Mouse (Mus musculus) 3134 (cell line): Measurements from ENCODE around the gene Efcab2.

Experiments used
- DNase-seq: peaks from one replicate; pipeline ENCODE4 v3.0.0-alpha.2; 2011; ENCODE audit warnings: low spot score; ENCODE audit not compliant: insufficient read length; ENCODE audit errors: extremely low read depth

Efcab2 gene

DNA sequence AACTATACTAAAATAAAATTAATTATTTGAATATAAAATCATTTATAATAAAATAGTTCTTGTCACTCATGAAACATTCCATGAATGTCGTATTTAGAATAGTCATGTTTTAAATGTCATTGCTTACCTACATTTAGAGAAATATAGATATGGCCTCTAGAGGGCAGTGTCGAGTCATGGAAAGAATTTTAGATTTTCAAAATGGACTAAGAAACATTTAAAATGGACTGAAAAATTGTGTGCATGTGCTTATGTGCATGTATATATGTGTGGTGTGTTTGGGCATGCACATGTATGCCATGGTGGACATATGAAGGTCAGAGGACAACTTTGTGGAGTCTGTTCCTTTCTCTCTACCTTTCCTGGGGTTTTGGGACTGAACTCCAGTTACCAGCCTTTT lies 62.4 kb downstream of the Efcab2 start:
- no peak for DNase-seq

DNA sequence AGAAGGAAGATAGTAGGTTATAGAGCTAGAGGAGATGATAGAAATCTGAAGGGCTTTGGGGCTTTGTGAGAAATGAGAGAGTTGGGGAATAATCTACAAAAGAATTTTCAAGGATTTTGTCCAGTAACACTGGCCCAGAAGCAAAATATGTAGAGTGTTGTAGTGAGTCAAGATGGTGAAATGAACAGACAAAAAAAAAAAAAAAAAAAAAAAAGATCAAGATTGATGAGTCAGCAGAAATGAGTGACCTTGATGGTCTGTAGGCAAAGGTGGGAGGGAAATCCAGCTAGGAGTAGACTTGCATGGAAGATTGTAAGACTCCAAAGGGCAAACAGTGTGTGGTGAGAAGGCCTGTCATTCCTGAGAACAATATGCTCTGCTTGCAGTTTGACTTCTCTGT lies 78.0 kb downstream of the Efcab2 start:
- no peak for DNase-seq

DNA sequence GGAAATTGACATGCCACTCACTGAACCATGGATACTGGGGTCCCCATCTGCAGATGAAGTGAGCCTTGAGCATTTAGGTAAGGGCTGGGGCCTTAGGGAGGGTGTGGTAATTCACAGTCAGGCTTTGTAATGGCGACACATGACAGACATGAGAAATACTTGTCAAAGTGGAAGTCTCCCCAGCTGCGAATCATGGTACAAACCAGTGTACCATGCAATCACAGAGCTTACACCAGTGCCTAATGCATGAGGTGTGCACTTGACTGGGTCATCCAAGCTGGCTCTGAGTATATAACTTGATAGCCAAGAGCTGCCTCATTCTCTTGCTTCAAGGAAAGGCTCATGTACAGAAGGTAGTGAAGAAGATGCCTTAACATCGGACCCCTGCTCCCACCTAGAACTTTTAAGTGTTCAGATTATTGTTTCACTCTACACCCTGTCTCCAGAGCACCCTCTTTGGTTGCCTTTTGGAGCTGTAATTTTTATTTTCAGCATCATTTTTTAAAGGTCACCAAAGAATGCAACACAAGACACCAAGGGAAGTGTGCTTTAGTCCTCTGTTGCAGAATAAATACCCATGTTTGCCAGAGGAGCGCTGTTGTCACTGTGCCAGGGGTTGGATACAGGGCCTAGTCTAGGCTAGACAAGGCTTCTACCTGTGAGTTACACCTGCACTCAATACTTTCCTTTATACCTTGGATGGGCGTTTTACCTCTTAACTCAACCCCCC lies 79.4 kb downstream of the Efcab2 start:
- DNase-seq, result no peak

DNA sequence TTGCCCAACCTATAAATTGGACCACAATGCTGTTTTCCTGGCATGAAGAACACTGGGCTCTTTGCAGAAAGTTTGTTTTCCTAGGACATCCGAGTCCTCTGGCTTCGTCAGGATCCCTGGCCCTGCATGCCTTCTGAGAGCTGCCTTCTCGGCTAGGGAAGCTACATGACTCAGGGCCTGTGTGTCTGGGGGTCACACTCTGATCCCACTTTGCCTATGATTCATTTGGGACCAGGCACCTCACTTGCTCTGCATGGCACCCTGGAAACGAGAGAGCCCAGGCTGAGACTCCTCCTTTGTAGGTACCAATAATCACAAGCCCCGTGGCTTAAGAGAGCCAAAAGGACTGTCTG lies 80.0 kb downstream of the Efcab2 start:
- no peak for DNase-seq

DNA sequence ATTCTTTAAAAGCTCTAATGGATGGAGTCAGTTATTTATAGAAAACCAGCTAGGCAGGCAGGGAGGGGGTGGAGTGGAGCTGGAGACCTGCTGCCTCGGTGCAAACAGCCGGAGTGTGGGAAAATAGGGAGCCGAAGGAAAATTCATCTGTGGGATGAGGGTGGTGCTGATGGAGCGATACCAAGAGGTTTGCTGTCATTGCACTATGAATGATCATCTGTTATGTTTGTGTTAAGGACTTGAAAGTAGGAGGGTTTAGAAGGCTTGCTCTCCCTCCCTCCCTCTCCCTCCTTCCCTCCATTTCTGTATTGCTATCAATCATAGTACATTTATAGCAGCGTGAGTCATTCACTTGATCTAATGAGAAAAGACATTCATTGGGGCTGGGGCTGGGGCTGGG lies 80.9 kb downstream of the Efcab2 start:
- DNase-seq, result no peak

DNA sequence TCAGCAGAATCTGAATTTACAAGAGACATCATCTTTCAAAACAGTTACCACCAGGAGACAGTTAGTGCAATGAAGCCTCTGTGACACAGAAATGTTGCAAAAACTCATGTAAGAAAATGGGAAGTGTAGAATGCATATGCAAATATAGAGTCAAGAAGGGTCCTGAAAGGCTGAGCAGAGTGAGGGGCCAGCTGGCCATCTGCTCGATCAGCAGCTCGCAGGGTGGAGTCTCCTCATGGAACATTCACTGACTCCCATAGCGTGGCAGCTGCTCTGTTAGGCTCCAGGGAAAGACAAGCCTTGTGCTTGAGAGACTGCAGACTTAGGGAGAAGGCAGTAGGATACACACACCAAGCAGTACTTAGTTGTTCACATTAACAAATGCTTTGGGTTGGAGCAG lies 83.2 kb downstream of the Efcab2 start:
- no peak for DNase-seq

DNA sequence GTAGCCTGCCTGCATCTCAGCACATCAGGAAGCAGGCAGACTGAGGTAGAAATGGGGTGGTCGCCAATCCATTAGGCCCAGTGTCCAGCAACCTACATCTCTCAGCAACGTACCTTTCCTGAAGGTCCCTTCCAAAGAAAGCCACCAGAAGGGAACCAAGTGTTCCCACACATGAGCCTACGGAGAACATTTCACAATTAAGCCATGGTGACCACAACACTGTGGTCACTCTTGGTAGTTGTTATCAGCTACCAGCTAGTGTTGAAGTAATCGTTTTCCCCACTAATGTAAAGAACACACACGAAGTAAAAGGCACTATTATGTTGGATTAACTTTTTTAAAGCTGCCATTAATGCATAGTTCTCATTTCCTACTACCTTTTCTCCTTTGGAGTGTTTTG lies 85.8 kb downstream of the Efcab2 start:
- DNase-seq, result no peak

DNA sequence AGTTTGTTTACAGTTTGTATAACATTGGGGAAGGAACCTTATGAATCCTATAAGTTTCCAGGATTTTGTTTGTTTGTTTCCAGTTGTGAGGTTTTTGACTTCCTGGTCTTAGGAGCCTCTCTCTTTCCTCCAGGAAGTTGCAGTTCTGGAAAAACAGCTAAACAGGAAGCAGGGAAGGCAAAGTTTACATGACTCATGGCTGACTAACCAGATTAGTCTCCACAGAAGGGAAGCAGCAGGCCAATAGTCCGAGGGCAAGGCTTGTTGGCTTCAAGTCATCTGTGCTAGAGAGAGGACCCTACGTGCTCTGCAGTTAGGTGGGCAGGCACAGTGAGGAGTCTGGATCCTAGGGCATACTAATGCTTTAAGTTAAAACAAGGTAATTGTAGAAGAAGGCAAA lies 86.6 kb downstream of the Efcab2 start:
- DNase-seq, result peak; percentile 43

DNA sequence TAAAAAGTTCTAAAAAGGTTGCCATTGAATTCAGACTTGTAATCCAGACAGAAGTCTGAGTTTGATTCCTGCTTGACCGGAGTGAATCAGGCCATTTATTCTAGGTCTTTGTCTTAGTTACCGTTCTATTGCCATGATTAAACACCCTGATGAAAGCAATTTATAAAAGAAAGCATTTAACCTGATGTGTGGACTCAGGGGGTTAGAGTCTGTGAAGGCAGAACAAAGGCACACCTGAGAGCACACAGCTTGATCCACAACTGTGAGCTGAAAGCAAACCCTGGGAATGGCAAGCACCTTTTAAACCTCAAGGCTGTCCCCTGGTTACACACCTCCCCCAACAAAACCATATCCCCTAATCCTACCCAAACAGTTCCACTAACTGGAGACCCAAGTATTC lies 90.3 kb downstream of the Efcab2 start:
- no peak for DNase-seq

DNA sequence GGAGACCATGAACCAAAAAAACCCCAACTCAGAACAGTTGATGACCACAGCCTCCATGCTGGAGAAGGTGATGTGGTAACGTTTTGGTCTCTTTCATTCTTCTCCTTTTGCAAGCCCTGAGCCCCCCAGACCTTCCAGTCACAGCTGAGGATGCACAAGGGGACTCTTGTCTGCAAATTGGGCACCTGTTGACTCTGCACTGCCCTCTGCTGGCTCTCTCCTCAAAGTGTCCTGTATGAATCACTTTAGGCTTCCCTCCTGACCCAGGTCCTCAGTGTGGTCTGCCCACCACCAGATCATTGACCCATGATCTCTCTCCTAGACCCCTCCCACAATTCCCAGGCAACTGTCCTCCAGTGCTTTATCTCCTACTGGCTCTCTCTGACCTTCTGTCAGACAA lies 91.0 kb downstream of the Efcab2 start:
- no peak for DNase-seq

DNA sequence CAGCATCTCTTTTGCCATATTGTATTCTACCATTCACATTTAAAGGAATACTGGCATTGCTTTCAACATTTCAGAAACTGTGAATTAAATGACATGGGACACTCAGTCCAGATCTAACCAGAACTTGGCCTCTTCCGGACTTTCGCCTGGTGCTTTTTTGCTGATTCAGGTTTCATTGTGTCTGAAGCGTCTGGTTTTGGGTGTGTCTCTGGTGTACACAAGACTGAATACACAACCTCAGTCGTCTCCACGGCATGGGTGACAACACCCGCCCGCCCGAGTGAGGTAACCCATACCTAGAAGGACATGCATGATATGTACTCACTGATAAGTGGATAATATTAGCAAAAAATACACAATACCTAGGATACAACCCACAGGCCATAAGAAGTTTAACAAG lies 101.1 kb downstream of the Efcab2 start:
- DNase-seq, result no peak

DNA sequence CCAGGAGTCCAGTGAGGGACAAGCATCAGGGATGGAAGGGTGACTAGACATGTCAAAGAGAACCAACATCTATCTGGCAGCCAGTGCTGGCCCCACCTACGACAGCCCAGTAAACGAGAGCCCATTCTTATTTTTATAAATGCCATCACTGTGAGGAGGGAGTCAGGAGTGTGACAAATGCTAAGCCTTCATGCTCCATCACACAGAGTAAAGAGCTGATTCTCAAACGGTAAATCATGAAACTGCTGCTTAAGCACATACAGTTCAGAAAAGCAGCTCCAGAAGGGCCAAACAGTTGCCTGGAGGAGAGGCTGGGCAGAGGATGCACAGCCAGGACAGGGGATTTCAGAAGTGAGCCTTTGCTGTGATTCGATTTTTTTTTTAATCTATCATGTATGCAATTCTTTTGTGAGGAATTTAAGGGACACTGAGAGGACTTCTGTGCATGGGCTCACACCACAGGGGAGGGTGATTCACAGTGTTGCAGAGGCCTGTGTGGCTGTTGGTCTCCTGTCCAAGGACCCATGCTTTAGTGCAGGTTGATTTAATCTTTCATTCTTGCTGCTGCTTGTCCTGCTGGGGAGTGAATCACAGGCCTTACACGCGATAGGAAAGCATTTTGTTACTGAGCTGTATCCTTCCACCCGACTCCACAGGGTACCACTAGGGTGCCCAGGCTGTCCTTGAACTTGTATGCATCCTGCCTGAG lies 106.6 kb downstream of the Efcab2 start:
- DNase-seq, result no peak

DNA sequence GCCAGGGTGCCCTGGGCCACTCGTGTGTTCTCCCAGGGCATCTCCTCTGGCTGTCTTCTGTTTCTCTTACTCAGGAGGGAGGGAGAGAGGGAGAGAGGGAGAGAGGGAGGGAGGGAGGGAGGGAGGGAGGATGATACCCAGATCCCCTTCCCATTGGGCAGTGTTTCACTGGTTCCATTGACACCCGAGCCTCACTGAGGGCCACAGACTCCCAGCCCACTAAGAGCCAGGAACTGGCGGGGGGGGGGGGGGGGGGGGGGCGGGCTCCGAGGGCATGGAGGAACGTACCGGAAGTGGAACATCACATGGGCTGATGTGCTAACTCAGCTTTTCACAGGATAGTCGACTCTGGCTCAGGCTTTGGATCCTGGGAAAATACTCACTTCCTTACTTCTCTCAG lies 108.1 kb downstream of the Efcab2 start:
- DNase-seq, result no peak

DNA sequence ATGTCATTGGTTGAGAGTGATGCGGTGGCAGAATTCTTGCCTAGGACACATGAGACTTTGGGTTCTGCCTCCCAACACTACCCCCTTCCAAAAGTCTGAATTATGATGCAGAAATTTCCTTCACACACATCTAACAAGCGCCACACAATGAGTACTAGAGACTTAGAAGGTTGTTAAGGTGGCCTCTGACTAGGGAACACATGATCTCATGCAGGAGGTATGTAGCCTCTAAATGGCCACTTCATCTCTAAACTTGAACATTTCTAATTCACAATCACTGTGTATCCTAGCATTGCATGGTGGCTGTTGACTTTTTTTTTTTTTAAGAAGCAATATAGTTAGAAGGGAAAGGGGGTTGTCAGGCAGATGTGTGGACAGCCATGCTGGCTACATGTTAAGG lies 110.0 kb downstream of the Efcab2 start:
- no peak for DNase-seq

DNA sequence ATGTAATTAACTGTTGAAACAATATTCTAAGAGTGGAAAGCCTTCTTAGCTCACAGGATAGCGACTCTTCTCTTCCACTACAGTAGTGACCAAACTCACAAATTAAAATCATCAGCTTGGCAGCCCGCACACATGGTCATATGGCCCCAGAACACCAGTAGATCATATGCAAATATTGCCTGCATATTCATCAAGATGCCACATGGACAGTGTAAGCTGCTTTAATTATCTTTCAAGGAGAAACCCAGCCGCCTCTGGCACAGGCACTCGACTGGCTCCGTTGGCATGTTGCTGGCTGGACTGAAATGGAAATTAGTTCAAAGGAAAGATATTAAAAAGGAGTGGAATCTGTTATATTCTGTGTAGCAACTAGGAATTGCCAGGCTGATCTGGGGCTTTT lies 116.5 kb downstream of the Efcab2 start:
- DNase-seq, result no peak

DNA sequence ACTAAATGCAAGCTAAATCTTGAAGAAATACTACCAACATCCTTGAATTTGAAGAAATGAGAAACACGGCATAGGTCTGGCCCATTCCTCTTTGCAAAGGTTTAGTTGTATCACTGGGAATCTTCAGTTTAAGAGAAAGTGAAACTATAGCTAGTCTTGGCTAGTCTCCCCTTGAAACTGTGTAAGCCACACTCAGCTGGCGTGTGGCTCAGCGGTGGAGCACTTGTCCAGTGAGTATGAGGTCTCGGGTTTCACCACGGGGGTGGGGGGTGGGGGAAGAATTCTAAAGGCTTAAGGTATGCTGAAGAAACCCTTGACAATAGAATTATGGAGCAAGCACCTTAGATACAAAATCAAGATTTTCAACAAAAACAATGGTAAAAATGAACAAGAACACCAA lies 117.3 kb downstream of the Efcab2 start:
- peak; percentile 14 for DNase-seq

DNA sequence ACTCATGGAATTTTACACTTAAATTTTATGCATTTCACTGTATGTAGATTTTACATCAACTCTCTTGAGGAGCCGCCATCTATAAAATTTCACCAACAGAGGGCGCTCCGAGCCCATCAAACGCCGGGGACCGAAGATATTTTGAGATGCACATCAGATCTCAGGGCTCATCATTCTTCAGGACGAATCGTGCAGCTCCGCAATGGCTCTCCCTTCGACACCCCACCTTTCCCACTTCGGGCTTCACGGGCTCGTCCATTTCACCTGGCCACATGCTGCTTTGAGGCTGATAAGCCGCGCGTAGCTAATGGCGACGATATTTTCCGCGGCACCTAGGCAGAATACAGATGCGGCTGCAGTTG lies 121.3 kb downstream of the Efcab2 start:
- DNase-seq, result peak; percentile 46

DNA sequence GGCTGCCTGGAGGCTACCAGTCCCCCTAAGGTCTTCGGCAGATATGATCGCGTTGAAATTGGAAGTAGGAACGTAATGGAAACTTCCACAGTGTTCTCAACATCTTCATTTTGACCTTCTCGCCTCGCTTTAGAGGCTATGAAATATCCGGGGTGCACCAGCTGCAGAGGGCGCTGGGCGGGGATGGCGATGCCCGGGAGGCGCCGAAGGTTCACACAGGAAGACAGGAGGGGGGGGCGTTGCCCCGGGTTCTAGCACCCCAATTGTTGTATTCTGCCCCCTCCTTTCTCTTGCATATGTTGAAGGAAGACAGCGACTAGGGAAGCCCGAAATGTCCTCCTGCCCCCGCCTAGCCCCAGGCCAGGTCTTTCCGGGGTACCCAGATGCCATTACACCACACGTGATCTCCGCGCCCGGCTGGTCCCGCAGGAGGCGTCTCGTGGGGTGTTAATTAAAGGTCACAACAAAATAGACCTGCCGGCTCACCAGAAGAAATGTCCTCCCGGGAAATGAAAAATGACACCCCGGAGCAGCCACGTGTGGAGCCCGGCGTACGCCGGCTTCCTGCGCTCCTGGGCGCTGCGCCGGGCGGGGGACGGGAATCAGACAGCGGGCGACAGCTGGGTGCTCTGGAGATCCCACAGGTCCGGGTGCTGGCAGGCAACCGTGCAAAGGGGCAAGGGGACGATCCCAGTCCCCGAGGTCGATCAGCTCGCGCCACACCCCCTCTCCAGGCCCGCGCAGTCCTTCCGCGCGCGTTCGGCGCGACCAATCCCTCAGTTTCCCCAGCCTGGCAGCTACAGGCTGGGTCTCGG lies 121.9 kb downstream of the Efcab2 start:
- peak; percentile 17 for DNase-seq

DNA sequence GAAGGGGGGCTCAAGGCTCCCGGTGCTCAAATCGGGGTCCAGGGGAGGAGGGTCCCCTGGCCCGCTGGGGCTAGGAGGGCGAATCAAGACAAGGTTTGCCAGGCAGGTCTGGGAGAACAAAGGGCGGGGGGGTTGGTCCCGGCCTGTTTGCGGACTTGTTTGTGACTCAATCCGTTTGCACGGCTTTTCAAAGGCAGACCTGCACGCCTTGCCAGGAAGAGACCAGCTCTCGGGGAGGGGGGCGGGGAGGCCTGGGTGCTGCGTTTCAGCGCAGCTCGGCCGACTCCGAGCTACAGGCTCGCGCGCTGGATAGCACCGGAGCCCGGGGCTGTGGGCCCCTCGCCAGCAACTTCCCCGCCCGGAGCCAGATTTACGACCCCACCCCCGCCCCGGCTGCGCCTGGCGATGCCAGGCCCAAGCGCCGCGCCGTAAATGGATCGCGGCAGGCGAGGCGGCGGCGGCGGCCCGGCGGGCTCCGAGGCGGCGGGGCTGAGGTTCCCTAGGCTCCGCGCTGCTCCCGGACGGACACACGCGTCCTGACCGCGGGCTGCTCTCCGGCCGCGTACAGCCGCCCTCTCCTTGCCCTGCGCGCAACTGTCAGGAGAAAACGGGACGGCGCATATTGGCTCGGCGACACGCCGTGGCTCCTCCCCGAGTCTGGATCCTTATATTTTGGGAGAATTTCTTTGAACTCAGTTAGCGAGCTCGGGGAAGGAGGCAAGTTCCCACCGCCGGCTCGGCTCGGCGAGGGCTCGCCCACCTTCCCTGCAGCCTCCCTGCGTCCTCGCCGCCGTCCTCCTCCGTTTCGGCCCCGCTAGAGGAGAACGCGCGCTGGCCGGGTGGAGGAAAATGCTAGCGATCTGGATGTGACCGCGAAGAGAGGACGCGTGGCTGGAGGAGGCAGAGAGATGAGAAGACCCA lies 122.8 kb downstream of the Efcab2 start, which contains the start of gene Kif26b:
Kif26b (plus strand) TSS at position 695 of the 921 bp plus-strand sequence.
- no peak for DNase-seq

DNA sequence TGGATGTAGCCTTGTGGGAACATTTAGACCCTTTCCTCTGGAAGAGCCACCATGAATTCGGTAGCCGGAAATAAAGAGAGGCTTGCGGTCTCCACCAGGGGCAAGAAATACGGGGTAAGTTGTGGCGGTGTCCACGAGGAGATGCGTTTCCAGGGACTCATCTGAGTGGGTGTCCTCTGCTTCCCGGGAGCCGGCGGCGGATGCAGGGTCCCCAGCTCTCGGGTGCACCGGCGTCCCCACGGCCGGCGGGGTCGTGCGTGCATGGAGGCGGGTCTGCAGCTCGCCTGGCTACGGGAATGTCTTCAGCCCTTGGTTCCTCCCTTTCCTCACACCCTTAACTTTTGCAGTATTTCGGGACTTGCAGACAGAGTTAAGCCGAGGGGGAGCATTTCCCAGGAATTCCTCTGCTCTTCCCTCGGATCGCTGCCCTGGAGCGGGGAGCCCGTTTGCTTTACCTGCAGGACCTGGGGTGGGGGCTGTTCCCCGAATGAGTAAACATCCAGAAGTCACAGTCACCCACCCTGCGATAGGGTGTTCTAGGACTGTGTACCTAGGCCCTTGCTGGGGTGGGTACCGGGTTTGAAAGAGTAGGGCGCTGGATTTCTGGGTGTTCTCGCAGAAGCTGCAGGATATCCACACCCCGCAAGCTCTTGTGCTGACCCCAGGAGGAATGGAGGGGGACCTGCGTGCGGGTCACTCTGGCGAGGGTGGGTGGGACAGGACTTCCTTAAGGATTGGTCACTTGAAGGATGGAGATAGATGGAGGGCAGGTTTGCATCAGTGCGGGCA lies 123.8 kb downstream of the Efcab2 start:
- DNase-seq, result peak; percentile 13
